Mouse (Mus musculus): Measurements from ENCODE around the gene Rhoa. TPM values are rescaled to one million over a fixed set of nuclear protein-coding genes. Genes with fewer than 3 reads are reported as not detected.
"Not testable (repeated sequence)": the region's sequence is repeated elsewhere in the genome, so short reads cannot be mapped to it uniquely, and the experiment has no call there.

The Rhoa gene
- polyA plus RNA-seq, 1 experiment from 2014 or later: 448 TPM

- Histone ChIP-seq H3K4me1 (replicated peaks; ENCODE audit: insufficient read depth, low read length) (peaks cover 11% of the 10 kb centered on the region), H3K27me3 (ENCODE audit: insufficient read depth, low read length) (no peaks in the 10 kb centered on the region), H3K27ac (peak overlapping the region; percentile 92), H3K9ac (ENCODE audit: low read depth, low read length) (peak overlapping the region; percentile 95), H3K4me2 (ENCODE audit: low read length) (peak overlapping the region; percentile 80), H3K9me3 (replicated peaks; ENCODE audit: low read length) (no peaks in the 10 kb centered on the region), H3K36me3 (ENCODE audit: insufficient read depth, low read length) (no peaks in the 10 kb centered on the region; the same call in 1 of the 2 replicates), H3K4me3 (replicated peaks; ENCODE audit: low read depth, low read length) (peak overlapping the region; percentile 98)
- WGBS: 11% methylated on average over 10 of the region's 10 CpGs
- no peak for TF ChIP-seq CTCF (IDR thresholded peaks at IDR 0.05; ENCODE audit: low read depth)
- peak; percentile 14; the same call in 1 of the 2 replicates for ATAC-seq (replicated peaks; ENCODE audit: low FRiP score, low read depth)
- DNase-seq (ENCODE audit: low spot score): peak; percentile 64
Measured at GRCm38 (mm10) chr9:108264191-108264921, 41.6 kb upstream of the Rhoa start.

GRCm38 (mm10) chr9:108266261-108266935, 39.5 kb upstream of the Rhoa start:
- H3K27ac ChIP-seq: no peak overlapping the region
- no peak overlapping the region for H3K4me3 ChIP-seq (replicated peaks; ENCODE audit: low read depth, low read length)
- no peak overlapping the region for H3K4me2 ChIP-seq (ENCODE audit: low read length)
- no peak for TF ChIP-seq CTCF (IDR thresholded peaks at IDR 0.05; ENCODE audit: low read depth)
- no peaks in the 10 kb centered on the region for H3K27me3 ChIP-seq (ENCODE audit: insufficient read depth, low read length)
- ATAC-seq (replicated peaks; ENCODE audit: low FRiP score, low read depth): no peak
- no peak for DNase-seq (ENCODE audit: low spot score)
- WGBS: 64% methylated on average over 10 of the region's 10 CpGs
- H3K36me3 ChIP-seq (ENCODE audit: insufficient read depth, low read length): no peaks in the 10 kb centered on the region
- H3K9me3 ChIP-seq (replicated peaks; ENCODE audit: low read length): no peaks in the 10 kb centered on the region
- no peak overlapping the region for H3K9ac ChIP-seq (ENCODE audit: low read depth, low read length)
- H3K4me1 ChIP-seq (replicated peaks; ENCODE audit: insufficient read depth, low read length): peaks cover 11% of the 10 kb centered on the region

GRCm38 (mm10) chr9:108267691-108268090, 38.2 kb upstream of the Rhoa start:
- Histone ChIP-seq H3K27ac (0 out of 2 replicates have a peak overlapping the region, but pooled peaks have one; percentile 8), H3K9me3 (replicated peaks; ENCODE audit: low read length) (no peaks in the 10 kb centered on the region), H3K36me3 (ENCODE audit: insufficient read depth, low read length) (no peaks in the 10 kb centered on the region), H3K4me1 (replicated peaks; ENCODE audit: insufficient read depth, low read length) (peaks cover 13% of the 10 kb centered on the region), H3K4me2 (ENCODE audit: low read length) (no peak overlapping the region), H3K9ac (ENCODE audit: low read depth, low read length) (no peak overlapping the region), H3K27me3 (ENCODE audit: insufficient read depth, low read length) (no peaks in the 10 kb centered on the region), H3K4me3 (replicated peaks; ENCODE audit: low read depth, low read length) (no peak overlapping the region)
- 85% methylated on average over 7 of the region's 7 CpGs for WGBS
- no peak for TF ChIP-seq CTCF (IDR thresholded peaks at IDR 0.05; ENCODE audit: low read depth)
- ATAC-seq (replicated peaks; ENCODE audit: low FRiP score, low read depth): no peak
- DNase-seq (ENCODE audit: low spot score): no peak

DNA sequence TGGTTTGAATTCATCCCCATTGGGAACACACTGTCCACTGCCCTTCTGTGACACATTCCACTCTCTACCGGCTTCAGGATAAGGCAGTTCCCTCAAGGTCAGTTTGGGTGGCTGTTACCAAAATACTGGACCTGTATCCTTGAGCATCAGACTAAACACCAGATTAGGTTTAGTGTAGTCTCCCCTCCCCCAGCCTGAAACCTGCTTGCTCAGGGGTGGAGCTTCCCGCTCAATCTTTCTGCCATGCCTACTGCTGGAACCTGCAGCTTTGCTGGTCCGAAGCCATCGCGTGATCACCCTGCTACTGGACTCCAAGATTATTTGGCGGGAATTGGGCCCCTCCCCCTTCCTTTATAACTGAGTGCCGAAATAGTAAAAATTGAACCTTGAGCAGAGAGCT, 37.2 kb upstream of the Rhoa start:
- H3K4me3 ChIP-seq (replicated peaks; ENCODE audit: low read depth, low read length); H3K9ac ChIP-seq (ENCODE audit: low read depth, low read length); DNase-seq (ENCODE audit: low spot score); ATAC-seq (replicated peaks; ENCODE audit: low FRiP score, low read depth); H3K27ac ChIP-seq; H3K36me3 ChIP-seq (ENCODE audit: insufficient read depth, low read length); H3K27me3 ChIP-seq (ENCODE audit: insufficient read depth, low read length); H3K9me3 ChIP-seq (replicated peaks; ENCODE audit: low read length); H3K4me2 ChIP-seq (ENCODE audit: low read length): not testable (repeated sequence)
- peaks cover 13% of the 10 kb centered on the region for H3K4me1 ChIP-seq (replicated peaks; ENCODE audit: insufficient read depth, low read length)
- WGBS: 76% methylated on average over 6 of the region's 7 CpGs

DNA sequence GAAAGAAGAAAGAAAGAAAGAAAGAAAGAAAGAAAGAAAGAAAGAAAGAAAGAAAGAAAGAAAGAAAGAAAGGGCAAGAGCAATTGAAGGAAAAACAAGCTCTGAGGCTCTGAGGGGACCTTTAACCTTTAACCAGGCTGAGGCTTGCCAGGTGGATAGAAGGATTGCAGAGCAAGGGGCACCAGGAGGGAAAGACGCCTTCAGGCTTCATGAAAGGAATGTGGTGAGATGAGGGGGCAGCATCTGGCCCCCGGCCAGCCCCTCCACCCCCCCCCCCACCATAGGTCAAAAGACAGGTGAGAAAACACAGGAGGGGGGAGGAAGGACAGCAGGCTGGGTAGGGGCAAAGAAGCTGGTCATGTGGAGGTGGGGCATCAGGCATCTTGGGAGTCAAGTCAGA, 34.0 kb upstream of the Rhoa start:
- H3K4me3 ChIP-seq (replicated peaks; ENCODE audit: low read depth, low read length): no peak overlapping the region
- WGBS: 23% methylated on average over 2 of the region's 2 CpGs
- H3K9ac ChIP-seq (ENCODE audit: low read depth, low read length): 0 out of 2 replicates have a peak overlapping the region, but pooled peaks have one; percentile 14
- TF ChIP-seq CTCF (IDR thresholded peaks at IDR 0.05; ENCODE audit: low read depth): no peak
- peaks cover 12% of the 10 kb centered on the region for H3K4me1 ChIP-seq (replicated peaks; ENCODE audit: insufficient read depth, low read length)
- H3K36me3 ChIP-seq (ENCODE audit: insufficient read depth, low read length): no peaks in the 10 kb centered on the region
- H3K27ac ChIP-seq: peak overlapping the region; percentile 48; the same call in 1 of the 2 replicates
- H3K4me2 ChIP-seq (ENCODE audit: low read length): no peak overlapping the region
- H3K9me3 ChIP-seq (replicated peaks; ENCODE audit: low read length): no peaks in the 10 kb centered on the region
- DNase-seq (ENCODE audit: low spot score) (no peak), ATAC-seq (replicated peaks; ENCODE audit: low FRiP score, low read depth) (no peak)
- H3K27me3 ChIP-seq (ENCODE audit: insufficient read depth, low read length): no peaks in the 10 kb centered on the region

GRCm38 (mm10) chr9:108272691-108273090, 33.2 kb upstream of the Rhoa start:
- H3K4me1 ChIP-seq (replicated peaks; ENCODE audit: insufficient read depth, low read length): peaks cover 12% of the 10 kb centered on the region
- H3K4me3 ChIP-seq (replicated peaks; ENCODE audit: low read depth, low read length): no peak overlapping the region
- H3K9me3 ChIP-seq (replicated peaks; ENCODE audit: low read length): no peaks in the 10 kb centered on the region
- H3K27ac ChIP-seq: peak overlapping the region; percentile 48; the same call in 1 of the 2 replicates
- H3K27me3 ChIP-seq (ENCODE audit: insufficient read depth, low read length): no peaks in the 10 kb centered on the region
- ATAC-seq (replicated peaks; ENCODE audit: low FRiP score, low read depth): no peak
- 61% methylated on average over 5 of the region's 5 CpGs for WGBS
- no peak overlapping the region for H3K4me2 ChIP-seq (ENCODE audit: low read length)
- no peak overlapping the region for H3K9ac ChIP-seq (ENCODE audit: low read depth, low read length)
- no peak; the same call in 1 of the 2 replicates for TF ChIP-seq CTCF (IDR thresholded peaks at IDR 0.05; ENCODE audit: low read depth)
- no peaks in the 10 kb centered on the region for H3K36me3 ChIP-seq (ENCODE audit: insufficient read depth, low read length)
- DNase-seq (ENCODE audit: low spot score): no peak
